Mouse (Mus musculus) brown adipose tissue, adult 24 weeks (tissue): ENCODE measurements around the gene Rdh12. TPM values are rescaled to one million over a fixed set of nuclear protein-coding genes. Genes with fewer than 3 reads are reported as not detected.

Experiments
- H3K27ac ChIP-seq: fragments of 200-500 bp; replicated peaks from 2 replicates; pipeline ENCODE4 v1.5.1; 2012; ENCODE audit warnings: low read depth, mild to moderate bottlenecking, low read length
- H3K4me1 ChIP-seq: fragments of 200-500 bp; 2 replicates; pipeline ENCODE4 v1.6.1; 2012; ENCODE audit warnings: low read length, mixed read lengths; ENCODE audit not compliant: control insufficient read depth, insufficient read depth, insufficient read length
- H3K4me3 ChIP-seq: fragments of 200-500 bp; 2 replicates; pipeline ENCODE4 v1.5.1; 2012; ENCODE audit warnings: low read depth, mild to moderate bottlenecking, low read length, moderate library complexity; ENCODE audit not compliant: insufficient read depth
- polyA plus RNA-seq: library from polyadenylated mRNA; stranded (reverse); fragments of >200 nt; gene quantifications from 2 replicates; pipeline ENCODE4 v1.2.4, GENCODE M21; 2012; ENCODE audit not compliant: missing spikeins, insufficient read depth, insufficient read length

Rdh12 gene
- polyA plus RNA-seq, 1 experiment: not detected

DNA sequence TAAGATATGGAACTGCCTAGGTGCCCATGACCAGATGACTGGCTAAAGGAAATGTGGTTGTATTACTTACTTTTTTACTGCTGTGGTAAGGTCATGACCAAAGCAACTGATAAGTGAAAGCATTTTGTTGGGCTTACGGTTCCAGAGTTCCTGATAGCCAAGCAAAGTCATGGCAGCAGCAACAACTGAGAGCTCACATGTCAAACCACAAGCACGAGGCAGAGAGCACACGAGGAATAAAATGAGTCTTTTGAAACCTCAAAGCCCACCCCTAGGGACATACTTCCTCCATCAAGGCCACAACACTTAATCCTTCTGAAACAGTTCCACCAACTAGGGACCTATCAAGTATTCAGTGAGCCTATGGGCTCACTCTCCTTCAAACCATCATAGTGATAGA lies 6.8 kb upstream of the Rdh12 start:
- H3K4me1 ChIP-seq: no peaks in the 10 kb centered on the region
- H3K4me3 ChIP-seq: no peak overlapping the region
- H3K27ac ChIP-seq: no peak overlapping the region

- Histone ChIP-seq H3K27ac (no peak overlapping the region), H3K4me1 (no peaks in the 10 kb centered on the region), H3K4me3 (no peak overlapping the region)
These were observed 2.7 kb downstream of the Rdh12 start for GRCm38 (mm10) chr12:79211447-79211846.

- H3K4me3 ChIP-seq: no peak overlapping the region
- no peaks in the 10 kb centered on the region for H3K4me1 ChIP-seq
- no peak overlapping the region for H3K27ac ChIP-seq
These were observed 8.8 kb downstream of the Rdh12 start for GRCm38 (mm10) chr12:79217511-79217910.

- Histone ChIP-seq H3K4me3 (no peak overlapping the region), H3K4me1 (no peaks in the 10 kb centered on the region), H3K27ac (no peak overlapping the region)
These were observed 26.9 kb downstream of the Rdh12 start for GRCm38 (mm10) chr12:79235485-79236080.

- Histone ChIP-seq H3K4me3 (no peak overlapping the region), H3K4me1 (no peaks in the 10 kb centered on the region), H3K27ac (no peak overlapping the region)
These were observed 33.3 kb downstream of the Rdh12 start for GRCm38 (mm10) chr12:79241985-79242384.

DNA sequence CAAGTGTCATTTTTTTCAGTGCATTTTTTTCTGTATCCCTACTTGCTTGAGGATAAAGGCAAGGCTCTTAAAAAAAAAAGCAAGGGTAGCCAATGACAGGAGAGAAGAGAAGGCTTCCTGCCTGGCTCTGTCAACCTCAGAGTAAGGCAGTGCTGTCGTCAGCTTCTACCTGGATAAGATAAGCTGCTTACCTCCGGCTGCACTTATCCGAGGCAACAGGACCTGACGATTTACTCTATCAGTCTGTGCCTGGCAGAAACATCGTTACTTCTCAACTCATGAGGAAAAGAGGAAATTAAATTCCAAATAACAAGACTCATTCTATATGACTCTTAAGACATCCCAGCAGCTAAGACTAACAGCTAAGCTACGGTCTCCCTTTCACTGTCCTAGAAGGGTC lies 34.2 kb downstream of the Rdh12 start:
- H3K4me3 ChIP-seq: no peak overlapping the region
- no peaks in the 10 kb centered on the region for H3K4me1 ChIP-seq
- no peak overlapping the region for H3K27ac ChIP-seq

GRCm38 (mm10) chr12:79248110-79248509 lies 39.4 kb downstream of the Rdh12 start:
- Histone ChIP-seq H3K4me3 (no peak overlapping the region), H3K4me1 (no peaks in the 10 kb centered on the region), H3K27ac (no peak overlapping the region)

GRCm38 (mm10) chr12:79253294-79254053 lies 44.8 kb downstream of the Rdh12 start:
- Histone ChIP-seq H3K4me3 (no peak overlapping the region), H3K4me1 (no peaks in the 10 kb centered on the region), H3K27ac (peak overlapping the region; percentile 47; the same call in 1 of the 2 replicates)

- Histone ChIP-seq H3K27ac (no peak overlapping the region), H3K4me1 (no peaks in the 10 kb centered on the region), H3K4me3 (no peak overlapping the region)
These were observed 46.3 kb downstream of the Rdh12 start for GRCm38 (mm10) chr12:79254975-79255374.

DNA sequence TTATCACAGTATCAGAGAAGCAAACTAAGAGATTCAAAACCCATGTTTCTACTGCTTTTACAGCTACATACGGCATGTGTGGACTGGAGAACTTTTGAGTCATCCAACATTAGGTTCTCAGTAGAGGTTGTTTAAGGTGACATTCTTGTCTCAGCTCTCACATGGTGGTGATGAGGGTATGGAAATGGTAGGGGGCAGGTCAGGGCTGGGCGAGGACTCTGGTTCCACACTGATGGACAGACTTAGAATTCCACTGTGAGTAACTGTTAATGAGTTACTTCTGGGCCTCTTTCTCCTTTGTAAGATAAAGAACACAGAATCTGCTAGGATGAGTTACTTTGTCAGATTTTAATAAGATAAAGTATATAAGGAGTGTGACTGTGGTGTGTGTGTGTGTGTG lies 51.4 kb downstream of the Rdh12 start:
- H3K27ac ChIP-seq: no peak overlapping the region
- no peaks in the 10 kb centered on the region for H3K4me1 ChIP-seq
- no peak overlapping the region for H3K4me3 ChIP-seq

DNA sequence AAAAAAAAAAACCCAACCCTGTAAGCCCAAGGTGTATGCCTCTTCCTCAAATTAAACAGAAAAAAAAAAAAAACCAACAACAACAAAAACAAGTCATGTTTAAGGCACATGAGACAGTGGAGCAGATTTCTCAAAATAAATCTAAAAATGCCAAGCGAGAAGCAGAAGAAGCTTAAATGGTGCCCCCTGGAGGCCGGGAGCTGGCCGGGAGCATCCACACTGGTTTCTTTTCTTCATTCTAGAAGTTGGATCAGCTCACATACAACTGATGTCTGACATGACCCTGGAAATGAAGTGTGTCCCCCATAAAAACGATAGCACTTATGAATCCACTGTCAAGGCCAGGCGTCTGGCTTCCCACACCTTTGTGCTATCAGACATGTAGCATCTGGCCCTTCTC lies 52.3 kb downstream of the Rdh12 start:
- no peaks in the 10 kb centered on the region for H3K4me1 ChIP-seq
- no peak overlapping the region for H3K27ac ChIP-seq
- H3K4me3 ChIP-seq: no peak overlapping the region

Other genes with a start within 250 kb of the Rdh12 start
- 1.0 and 3.5 TPM in 2 replicates for gene Tmem229b, start 201.3 kb upstream of the Rdh12 start, polyA plus RNA-seq
- gene Plekhh1, start 179.8 kb upstream of the Rdh12 start, polyA plus RNA-seq: not detected in 2 replicates
- gene Pigh, start 119.3 kb upstream of the Rdh12 start, polyA plus RNA-seq: 8.3 and 8.6 TPM in 2 replicates
- not detected in 2 replicates for gene Arg2, start 78.1 kb upstream of the Rdh12 start, polyA plus RNA-seq
- gene Vti1b, start 36.2 kb upstream of the Rdh12 start, polyA plus RNA-seq: 88.7 and 124 TPM in 2 replicates
- 7.7 and 9.4 TPM in 2 replicates for gene Rdh11, start 16.6 kb upstream of the Rdh12 start, polyA plus RNA-seq
- gene Zfyve26, start 87.4 kb downstream of the Rdh12 start, polyA plus RNA-seq: 8.6 and 11.1 TPM in 2 replicates
- gene Rad51b, start 88.4 kb downstream of the Rdh12 start, polyA plus RNA-seq: 0.63 and 0.75 TPM in 2 replicates